Mouse (Mus musculus): ENCODE measurements around the gene Eml3.
A peak's percentile ranks its signal among the peaks of the same experiment; 100 is the strongest.
"Not testable (repeated sequence)": the region's sequence is repeated elsewhere in the genome, so short reads cannot be mapped to it uniquely, and the experiment has no call there.

Gene Eml3

GRCm38 (mm10) chr19:8929224-8930088 is at the start of gene Eml3, which contains the start of gene Rom1:
Gene Eml3 (plus strand): TSS chr19:8929552.
Gene Rom1 (minus strand): TSS chr19:8929356.
- peak; percentile 86 for DNase-seq (ENCODE audit: low read depth, low spot score)

GRCm38 (mm10) chr19:8880311-8881033 is 48.9 kb upstream of the Eml3 start, which contains the start of gene Uqcc3:
Gene Uqcc3 (minus strand): TSS chr19:8880923.
- DNase-seq (ENCODE audit: low read depth, low spot score), result peak; percentile 92

- DNase-seq (ENCODE audit: low read depth, low spot score), result no peak
Measured at GRCm38 (mm10) chr19:8881034-8881392, 48.3 kb upstream of the Eml3 start.

GRCm38 (mm10) chr19:8883616-8884015 is 45.7 kb upstream of the Eml3 start, which contains the start of the genes Lbhd1 and Gm49403:
Gene Lbhd1 (plus strand): TSS chr19:8883732.
Gene Gm49403 (plus strand): TSS chr19:8883930.
- DNase-seq (ENCODE audit: low read depth, low spot score), result no peak

- no peak for DNase-seq (ENCODE audit: low read depth, low spot score)
Measured at GRCm38 (mm10) chr19:8886916-8887584, 42.3 kb upstream of the Eml3 start.

GRCm38 (mm10) chr19:8887585-8888463 is 41.5 kb upstream of the Eml3 start:
- peak; percentile 20 for DNase-seq (ENCODE audit: low read depth, low spot score)

GRCm38 (mm10) chr19:8888511-8889385 is 40.6 kb upstream of the Eml3 start, which contains the start of the genes 1810009A15Rik and Gm49416:
Gene 1810009A15Rik (plus strand): TSS chr19:8888853.
Gene Gm49416 (plus strand): TSS chr19:8888926.
- DNase-seq (ENCODE audit: low read depth, low spot score), result peak; percentile 97

- DNase-seq (ENCODE audit: low read depth, low spot score), result peak; percentile 91
Measured at GRCm38 (mm10) chr19:8892829-8893766, 36.3 kb upstream of the Eml3 start, which contains the start of gene Ints5. Gene Ints5 (plus strand): TSS chr19:8893005.

GRCm38 (mm10) chr19:8895397-8895960 is 33.9 kb upstream of the Eml3 start:
- no peak for DNase-seq (ENCODE audit: low read depth, low spot score)

- not testable (repeated sequence) for DNase-seq (ENCODE audit: low read depth, low spot score)
Measured at GRCm38 (mm10) chr19:8896231-8896630, 33.1 kb upstream of the Eml3 start.

GRCm38 (mm10) chr19:8897211-8897864 is 32.0 kb upstream of the Eml3 start:
- DNase-seq (ENCODE audit: low read depth, low spot score), result peak; percentile 30

- peak; percentile 97 for DNase-seq (ENCODE audit: low read depth, low spot score)
Measured at GRCm38 (mm10) chr19:8897865-8898495, 31.4 kb upstream of the Eml3 start, which contains the start of gene Ganab. Gene Ganab (plus strand): TSS chr19:8898071.

GRCm38 (mm10) chr19:8898576-8898975 is 30.8 kb upstream of the Eml3 start:
- peak; percentile 49 for DNase-seq (ENCODE audit: low read depth, low spot score)

GRCm38 (mm10) chr19:8899079-8899478 is 30.3 kb upstream of the Eml3 start:
- no peak for DNase-seq (ENCODE audit: low read depth, low spot score)

- DNase-seq (ENCODE audit: low read depth, low spot score), result no peak
Measured at GRCm38 (mm10) chr19:8903412-8903811, 25.9 kb upstream of the Eml3 start.

GRCm38 (mm10) chr19:8908531-8908930 is 20.8 kb upstream of the Eml3 start:
- no peak for DNase-seq (ENCODE audit: low read depth, low spot score)

GRCm38 (mm10) chr19:8911810-8912209 is 17.5 kb upstream of the Eml3 start:
- DNase-seq (ENCODE audit: low read depth, low spot score), result no peak

Data from CD4-positive, CD25-positive, alpha-beta regulatory T cell, adult 2 months (primary cell).